Mouse (Mus musculus) limb, embryonic 13.5 days (tissue): Measurements from ENCODE around the gene Nmd3. TPM values are rescaled to one million over a fixed set of nuclear protein-coding genes. Genes with fewer than 3 reads are reported as not detected.

Experiments
- polyA plus RNA-seq: library from polyadenylated mRNA; unstranded; fragments of >200 nt; fragmentation: Nextera tagmentation; extraction: Ambion mirVana; gene quantifications from 2 replicates; pipeline ENCODE4 v1.2.1, GENCODE M21; 2015

Nmd3 gene
- polyA plus RNA-seq, 1 experiment from 2014 or later, result 125 TPM

Other genes with a start within 250 kb of the Nmd3 start
- 51.3 and 51.5 TPM in 2 replicates for gene B3galnt1, start 123.0 kb upstream of the Nmd3 start, polyA plus RNA-seq
- gene Sptssb, start 138.0 kb downstream of the Nmd3 start, polyA plus RNA-seq, result 0.31 and 0.47 TPM in 2 replicates